Mouse (Mus musculus) liver, embryonic 14.5 days (tissue): Measurements from ENCODE around the gene Lrrc1.

Experiments used
- CTCF ChIP-seq: IDR thresholded peaks from 2 replicates; pipeline ENCODE4 v1.5.1; 2016; ENCODE audit warnings: antibody characterized with exemption, low read depth, control low read depth
- EP300 ChIP-seq: IDR thresholded peaks from 2 replicates; pipeline ENCODE4 v1.6.1; 2016; ENCODE audit warnings: antibody characterized with exemption, low read depth

- TF ChIP-seq CTCF (no peak), EP300 (no peak)
These were observed 45.6 kb downstream of the Lrrc1 start for GRCm38 (mm10) chr9:77499084-77499483.
